Mouse (Mus musculus) natural killer cell, adult 2 months (primary cell): ENCODE measurements around the gene 1700030K09Rik.

Experiments
- DNase-seq, 2 experiments: peaks; one replicate each; pipeline ENCODE4 v3.0.0; 2022; ENCODE audit warnings: low spot score in 2 of 2

The 1700030K09Rik gene

GRCm38 (mm10) chr8:72504637-72505314 is 61.1 kb downstream of the 1700030K09Rik start:
- DNase-seq, result no peak

- no peak for DNase-seq
Observed at GRCm38 (mm10) chr8:72507505-72507904, 63.8 kb downstream of the 1700030K09Rik start.
